Mouse (Mus musculus): ENCODE measurements at regions not wholly inside any gene's neighbourhood (a gene's known extent, or its start where the extent isn't known, plus 50 kb on each side); places are given as distances from the start of the nearest gene placed in this dataset.
A peak's percentile ranks its signal among the peaks of the same experiment; 100 is the strongest.

GRCm38 (mm10) chr5:50760386-50760785, 701.6 kb upstream of the Adgra3 start:
- Histone ChIP-seq H3K36me3 (ENCODE audit: control insufficient read depth, insufficient read depth, low read length) (no peaks in the 10 kb centered on the region), H3K27ac (ENCODE audit: low read length) (no peak overlapping the region), H3K4me1 (ENCODE audit: control insufficient read depth, insufficient read depth, low read length) (no peaks in the 10 kb centered on the region), H3K27me3 (ENCODE audit: control insufficient read depth, insufficient read depth, low read length) (no peaks in the 10 kb centered on the region), H3K4me3 (ENCODE audit: low read depth, low read length) (no peak overlapping the region), H3K9ac (replicated peaks; ENCODE audit: low read depth, low read length) (no peak overlapping the region), H3K4me2 (replicated peaks; ENCODE audit: low read depth, low read length) (no peak overlapping the region), H3K9me3 (ENCODE audit: control insufficient read depth, low read depth, low read length) (no peaks in the 10 kb centered on the region)
- WGBS = 85% methylated on average over 3 of the region's 3 CpGs
- no peak for ATAC-seq (ENCODE audit: insufficient number of reproducible peaks, insufficient read depth, low FRiP score, low read depth)

GRCm38 (mm10) chr5:50752766-50753165, 694.0 kb upstream of the Adgra3 start:
- H3K9ac ChIP-seq (replicated peaks; ENCODE audit: low read depth, low read length) = no peak overlapping the region
- no peak overlapping the region for H3K4me3 ChIP-seq (ENCODE audit: low read depth, low read length)
- no peaks in the 10 kb centered on the region for H3K4me1 ChIP-seq (ENCODE audit: control insufficient read depth, insufficient read depth, low read length)
- H3K9me3 ChIP-seq (ENCODE audit: control insufficient read depth, low read depth, low read length) = no peaks in the 10 kb centered on the region
- no peaks in the 10 kb centered on the region for H3K36me3 ChIP-seq (ENCODE audit: control insufficient read depth, insufficient read depth, low read length)
- no peak overlapping the region for H3K27ac ChIP-seq (ENCODE audit: low read length)
- ATAC-seq (ENCODE audit: insufficient number of reproducible peaks, insufficient read depth, low FRiP score, low read depth) = no peak
- WGBS = 71% methylated on average over 1 of the region's 1 CpGs
- H3K27me3 ChIP-seq (ENCODE audit: control insufficient read depth, insufficient read depth, low read length) = no peaks in the 10 kb centered on the region
- no peak overlapping the region for H3K4me2 ChIP-seq (replicated peaks; ENCODE audit: low read depth, low read length)

GRCm38 (mm10) chr5:50751358-50751757, 692.6 kb upstream of the Adgra3 start:
- no peak overlapping the region for H3K9ac ChIP-seq (replicated peaks; ENCODE audit: low read depth, low read length)
- no peak overlapping the region for H3K4me3 ChIP-seq (ENCODE audit: low read depth, low read length)
- H3K27ac ChIP-seq (ENCODE audit: low read length) = no peak overlapping the region
- WGBS = 75% methylated on average over 3 of the region's 3 CpGs
- H3K36me3 ChIP-seq (ENCODE audit: control insufficient read depth, insufficient read depth, low read length) = no peaks in the 10 kb centered on the region
- no peak overlapping the region for H3K4me2 ChIP-seq (replicated peaks; ENCODE audit: low read depth, low read length)
- no peaks in the 10 kb centered on the region for H3K27me3 ChIP-seq (ENCODE audit: control insufficient read depth, insufficient read depth, low read length)
- no peaks in the 10 kb centered on the region for H3K9me3 ChIP-seq (ENCODE audit: control insufficient read depth, low read depth, low read length)
- ATAC-seq (ENCODE audit: insufficient number of reproducible peaks, insufficient read depth, low FRiP score, low read depth) = no peak
- H3K4me1 ChIP-seq (ENCODE audit: control insufficient read depth, insufficient read depth, low read length) = no peaks in the 10 kb centered on the region

GRCm38 (mm10) chr5:50743030-50743429, 684.2 kb upstream of the Adgra3 start:
- ATAC-seq (ENCODE audit: insufficient number of reproducible peaks, insufficient read depth, low FRiP score, low read depth) = no peak
- Histone ChIP-seq H3K9me3 (ENCODE audit: control insufficient read depth, low read depth, low read length) (no peaks in the 10 kb centered on the region), H3K4me2 (replicated peaks; ENCODE audit: low read depth, low read length) (no peak overlapping the region), H3K4me1 (ENCODE audit: control insufficient read depth, insufficient read depth, low read length) (no peaks in the 10 kb centered on the region), H3K9ac (replicated peaks; ENCODE audit: low read depth, low read length) (no peak overlapping the region), H3K36me3 (ENCODE audit: control insufficient read depth, insufficient read depth, low read length) (no peaks in the 10 kb centered on the region), H3K27ac (ENCODE audit: low read length) (no peak overlapping the region), H3K4me3 (ENCODE audit: low read depth, low read length) (no peak overlapping the region), H3K27me3 (ENCODE audit: control insufficient read depth, insufficient read depth, low read length) (no peaks in the 10 kb centered on the region)
- WGBS = 88% methylated on average over 5 of the region's 5 CpGs

GRCm38 (mm10) chr5:50733711-50734110, 674.9 kb upstream of the Adgra3 start:
- no peak for ATAC-seq (ENCODE audit: insufficient number of reproducible peaks, insufficient read depth, low FRiP score, low read depth)

GRCm38 (mm10) chr5:50728337-50729003, 669.7 kb upstream of the Adgra3 start:
- Histone ChIP-seq H3K9ac (replicated peaks; ENCODE audit: low read depth, low read length) (no peak overlapping the region), H3K36me3 (ENCODE audit: control insufficient read depth, insufficient read depth, low read length) (no peaks in the 10 kb centered on the region), H3K4me3 (ENCODE audit: low read depth, low read length) (no peak overlapping the region), H3K4me2 (replicated peaks; ENCODE audit: low read depth, low read length) (no peak overlapping the region), H3K27me3 (ENCODE audit: control insufficient read depth, insufficient read depth, low read length) (no peaks in the 10 kb centered on the region), H3K4me1 (ENCODE audit: control insufficient read depth, insufficient read depth, low read length) (no peaks in the 10 kb centered on the region), H3K9me3 (ENCODE audit: control insufficient read depth, low read depth, low read length) (no peaks in the 10 kb centered on the region), H3K27ac (ENCODE audit: low read length) (no peak overlapping the region)
- no peak for ATAC-seq (ENCODE audit: insufficient number of reproducible peaks, insufficient read depth, low FRiP score, low read depth)
- 34% methylated on average over 1 of the region's 1 CpGs for WGBS

More at GRCm38 (mm10) chr5:50733711-50734110, 674.9 kb upstream of the Adgra3 start:
- Histone ChIP-seq H3K27ac (ENCODE audit: low read length) (no peak overlapping the region), H3K4me1 (ENCODE audit: control insufficient read depth, insufficient read depth, low read length) (no peaks in the 10 kb centered on the region), H3K27me3 (ENCODE audit: control insufficient read depth, insufficient read depth, low read length) (no peaks in the 10 kb centered on the region), H3K9me3 (ENCODE audit: control insufficient read depth, low read depth, low read length) (no peaks in the 10 kb centered on the region), H3K9ac (replicated peaks; ENCODE audit: low read depth, low read length) (no peak overlapping the region), H3K36me3 (ENCODE audit: control insufficient read depth, insufficient read depth, low read length) (no peaks in the 10 kb centered on the region), H3K4me2 (replicated peaks; ENCODE audit: low read depth, low read length) (no peak overlapping the region), H3K4me3 (ENCODE audit: low read depth, low read length) (no peak overlapping the region)
- 70% methylated on average over 3 of the region's 3 CpGs for WGBS

- Histone ChIP-seq H3K4me3 (ENCODE audit: low read depth, low read length) (no peak overlapping the region), H3K27me3 (ENCODE audit: control insufficient read depth, insufficient read depth, low read length) (no peaks in the 10 kb centered on the region), H3K9ac (replicated peaks; ENCODE audit: low read depth, low read length) (no peak overlapping the region), H3K27ac (ENCODE audit: low read length) (no peak overlapping the region), H3K4me2 (replicated peaks; ENCODE audit: low read depth, low read length) (no peak overlapping the region), H3K36me3 (ENCODE audit: control insufficient read depth, insufficient read depth, low read length) (no peaks in the 10 kb centered on the region), H3K9me3 (ENCODE audit: control insufficient read depth, low read depth, low read length) (no peaks in the 10 kb centered on the region), H3K4me1 (ENCODE audit: control insufficient read depth, insufficient read depth, low read length) (no peaks in the 10 kb centered on the region)
- no peak for ATAC-seq (ENCODE audit: insufficient number of reproducible peaks, insufficient read depth, low FRiP score, low read depth)
- 62% methylated on average over 2 of the region's 2 CpGs for WGBS
Measured at GRCm38 (mm10) chr5:50706945-50707663, 648.3 kb upstream of the Adgra3 start.

GRCm38 (mm10) chr5:50698084-50698483, 639.3 kb upstream of the Adgra3 start:
- no peaks in the 10 kb centered on the region for H3K9me3 ChIP-seq (ENCODE audit: control insufficient read depth, low read depth, low read length)
- 0 out of 2 replicates have a peak, but pooled peaks have one; percentile 18 for ATAC-seq (ENCODE audit: insufficient number of reproducible peaks, insufficient read depth, low FRiP score, low read depth)
- no peaks in the 10 kb centered on the region for H3K4me1 ChIP-seq (ENCODE audit: control insufficient read depth, insufficient read depth, low read length)
- no peak overlapping the region for H3K9ac ChIP-seq (replicated peaks; ENCODE audit: low read depth, low read length)
- no peaks in the 10 kb centered on the region for H3K36me3 ChIP-seq (ENCODE audit: control insufficient read depth, insufficient read depth, low read length)
- H3K4me2 ChIP-seq (replicated peaks; ENCODE audit: low read depth, low read length) = no peak overlapping the region
- H3K27me3 ChIP-seq (ENCODE audit: control insufficient read depth, insufficient read depth, low read length) = no peaks in the 10 kb centered on the region
- H3K4me3 ChIP-seq (ENCODE audit: low read depth, low read length) = no peak overlapping the region
- WGBS = 19% methylated on average over 2 of the region's 2 CpGs
- H3K27ac ChIP-seq (ENCODE audit: low read length) = no peak overlapping the region
